Mouse (Mus musculus): ENCODE measurements around the gene Gpr75.

The Gpr75 gene

DNA sequence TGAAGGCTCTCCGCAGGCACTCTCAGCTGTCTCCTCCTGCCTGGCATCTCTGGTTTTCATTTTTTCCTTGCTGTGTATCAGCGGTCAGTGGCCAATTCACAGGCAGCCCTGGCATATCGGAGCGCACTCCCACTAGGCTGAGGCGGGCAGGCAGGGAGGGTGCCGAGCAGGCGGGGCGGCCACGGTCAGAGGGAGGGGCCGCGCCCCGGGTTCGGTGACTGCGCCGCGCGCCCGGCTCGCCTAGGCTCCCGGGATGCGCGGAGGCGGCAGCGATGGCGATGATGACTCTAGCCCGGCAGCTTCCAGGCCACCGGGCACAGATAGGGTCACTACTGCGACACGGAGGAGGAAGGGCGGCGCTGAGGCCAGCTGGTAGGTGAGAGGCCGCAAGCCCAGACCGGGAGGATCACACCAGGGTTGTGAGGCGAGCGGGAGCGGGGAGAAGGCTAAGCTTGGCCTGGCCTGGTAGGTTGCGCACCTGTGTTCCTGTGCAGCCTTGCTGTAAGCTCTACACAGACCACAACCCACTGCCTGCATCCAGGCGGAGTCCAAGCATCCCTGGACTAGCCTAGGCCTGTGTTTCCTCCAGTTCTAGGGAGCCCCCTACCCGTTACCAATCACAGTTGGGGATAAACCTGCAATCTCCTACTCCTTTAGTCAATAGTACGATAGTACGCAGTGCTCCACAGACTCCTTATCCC is at the start of gene Gpr75, which contains the start of gene Asb3:
Gene Gpr75 (plus strand): TSS at position 188 of the 701 bp plus-strand sequence.
Gene Asb3 (plus strand): TSS at position 246 of the 701 bp plus-strand sequence.
- peak; percentile 29 to 68 for DNase-seq

- DNase-seq = no peak
Observed at GRCm38 (mm10) chr11:30838793-30839192, 46.4 kb upstream of the Gpr75 start.

DNA sequence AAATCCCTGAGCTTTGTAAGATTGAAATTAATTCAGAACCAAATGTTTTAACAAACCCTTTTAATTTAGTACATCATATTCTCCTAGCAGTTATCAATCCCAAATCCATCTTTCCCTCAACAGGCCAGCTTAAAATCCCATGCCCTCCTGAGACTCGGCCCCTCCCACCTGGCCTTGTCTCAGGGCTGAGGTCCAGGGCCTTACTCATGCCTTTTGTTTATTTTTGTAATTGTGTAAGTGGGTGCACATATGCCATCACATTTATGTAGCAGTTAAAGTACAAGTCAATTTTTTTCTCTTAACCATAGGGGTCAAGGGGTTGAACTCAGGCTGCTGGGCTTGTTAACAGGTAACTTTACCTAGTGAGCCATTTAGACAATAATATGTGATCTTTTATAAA is 40.8 kb upstream of the Gpr75 start:
- no peak for DNase-seq

DNA sequence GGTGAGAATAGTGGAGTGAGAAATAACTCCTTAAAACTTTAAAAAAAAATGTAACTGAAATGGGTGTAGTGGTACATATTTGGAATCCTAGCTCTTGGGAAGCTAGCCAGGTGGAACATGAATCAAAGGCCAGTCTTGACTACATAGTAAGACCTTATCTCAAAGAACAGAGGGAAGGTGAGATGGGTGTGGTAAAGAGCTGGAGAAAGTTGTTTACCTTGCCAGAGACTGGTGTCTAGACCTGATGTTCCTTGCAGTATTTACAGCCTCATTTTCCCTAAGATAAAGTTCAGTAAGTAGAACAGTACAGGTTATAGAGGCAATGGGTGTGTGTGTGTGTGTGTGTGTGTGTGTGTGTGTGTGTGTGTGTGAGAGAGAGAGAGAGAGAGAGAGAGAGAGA is 12.7 kb upstream of the Gpr75 start:
- DNase-seq = no peak

DNA sequence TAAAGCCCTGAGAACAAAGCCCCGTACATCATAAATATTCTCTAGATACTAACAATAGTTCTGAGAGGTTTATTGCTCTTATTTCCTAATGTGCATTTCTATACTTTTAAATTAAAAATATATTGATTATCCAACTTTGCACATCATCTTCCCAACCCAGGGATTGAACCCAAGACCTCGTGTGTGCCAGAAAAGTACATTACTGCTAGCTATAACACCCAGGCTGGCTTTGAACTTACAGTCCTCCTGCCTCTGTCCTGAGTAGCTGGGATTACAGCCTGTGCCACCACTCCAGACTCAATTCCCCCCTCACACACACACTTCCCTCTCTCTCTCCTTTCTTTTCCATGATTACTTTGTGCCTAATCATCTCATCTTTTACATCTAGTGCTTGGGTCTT is 3.0 kb downstream of the Gpr75 start:
- no peak for DNase-seq

- no peak for DNase-seq
Observed at GRCm38 (mm10) chr11:30896201-30896600, 11.0 kb downstream of the Gpr75 start.

DNA sequence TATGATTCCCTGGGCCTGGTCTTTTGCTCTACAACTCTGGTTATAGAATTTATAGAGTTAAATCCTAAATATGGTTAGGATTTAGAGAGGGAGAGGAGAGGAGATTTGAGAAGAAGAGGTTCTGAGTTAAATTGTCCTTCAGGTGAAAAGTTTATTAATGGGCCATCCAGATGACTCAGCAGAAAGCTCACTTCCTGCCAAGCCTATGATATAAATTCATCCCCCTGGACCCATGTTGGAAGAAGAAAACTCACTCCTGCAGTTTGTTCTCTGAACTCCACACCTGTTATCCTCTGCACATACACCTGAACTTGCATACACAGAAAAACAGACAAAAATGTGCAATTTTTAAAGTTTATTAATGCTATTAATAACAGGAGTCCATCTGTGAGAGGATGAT is 14.2 kb downstream of the Gpr75 start:
- DNase-seq = no peak

DNA sequence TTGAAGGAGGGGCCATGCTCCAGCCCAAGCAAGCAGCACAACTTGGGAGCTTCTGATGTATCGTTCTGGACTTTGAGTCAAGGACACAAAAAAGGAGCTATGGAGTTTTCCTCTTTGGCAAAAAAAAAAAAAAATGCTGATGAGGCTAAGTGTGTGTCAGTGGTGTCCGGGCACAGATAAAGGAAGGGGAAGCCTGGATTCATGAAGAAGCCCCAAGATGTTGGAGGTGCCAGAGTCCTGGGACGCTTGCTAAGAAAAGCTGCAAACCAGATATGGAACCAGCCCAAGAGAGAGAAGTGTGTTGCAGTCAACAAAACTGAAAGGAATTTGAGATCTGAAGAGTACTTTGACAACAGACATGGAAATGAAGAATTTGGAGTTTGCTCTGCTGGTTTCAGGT is 27.2 kb downstream of the Gpr75 start:
- no peak for DNase-seq

DNA sequence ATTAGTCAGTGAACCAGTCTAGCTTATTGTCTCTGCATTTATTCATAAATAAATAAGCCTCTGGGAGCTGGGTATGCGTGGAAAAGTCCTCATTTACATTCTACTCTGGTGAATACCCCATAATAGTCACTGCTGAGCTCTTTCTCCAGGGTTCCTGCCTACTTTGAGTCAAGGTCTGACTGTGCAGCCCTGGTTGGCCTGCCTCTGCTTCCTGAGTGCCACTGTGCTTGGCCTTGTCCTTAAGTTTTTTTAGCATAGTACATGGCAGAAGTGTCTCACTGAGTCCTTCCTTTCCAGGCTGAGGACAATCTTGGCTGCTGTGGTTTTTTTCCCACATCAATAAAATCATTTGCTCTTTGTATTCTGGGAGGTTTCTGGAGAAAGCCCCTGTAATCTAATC is 35.5 kb downstream of the Gpr75 start:
- no peak for DNase-seq

DNA sequence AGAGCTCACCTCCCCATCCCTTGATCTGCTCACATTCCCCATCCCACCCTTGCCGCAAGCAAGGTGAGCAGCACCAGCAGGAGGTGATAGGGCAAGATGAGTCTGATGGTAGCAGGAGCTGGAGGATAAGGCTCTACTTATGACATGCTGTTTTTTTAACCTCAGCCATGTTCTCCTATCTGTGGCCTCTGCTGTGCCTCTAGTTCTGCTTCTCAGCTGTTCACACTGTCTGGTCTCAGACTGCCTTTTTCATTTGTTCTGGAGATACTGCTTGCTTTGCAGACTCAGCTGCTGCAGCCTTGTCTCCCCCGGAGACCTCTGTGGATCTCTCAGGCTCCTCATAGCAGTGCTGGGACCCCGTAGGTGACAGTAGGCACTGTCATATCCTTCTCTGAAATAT is 38.1 kb downstream of the Gpr75 start:
- no peak for DNase-seq

- DNase-seq = no peak
Observed at GRCm38 (mm10) chr11:30928079-30928478, 42.9 kb downstream of the Gpr75 start.

DNA sequence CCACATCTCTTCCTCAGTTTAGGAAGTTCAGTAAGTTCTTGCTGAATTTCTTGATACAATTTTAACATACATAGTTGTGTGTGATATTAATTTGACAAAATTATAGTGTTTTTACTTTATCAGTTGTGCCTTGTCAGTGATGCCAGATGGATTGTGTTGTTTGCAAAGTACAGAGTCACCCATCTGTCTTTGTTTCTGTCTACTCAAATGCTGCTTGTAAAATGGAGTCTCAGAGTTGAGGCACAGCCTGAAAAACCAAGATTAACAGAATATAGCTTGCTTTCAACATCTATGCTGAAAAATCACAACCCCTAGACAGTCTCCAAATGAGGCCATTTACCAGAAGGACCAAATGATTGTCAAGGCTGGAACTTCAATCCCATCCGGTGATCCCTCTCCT is 43.3 kb downstream of the Gpr75 start:
- DNase-seq = no peak
